Mouse (Mus musculus): ENCODE data around the gene Gm37240. TPM values are rescaled to one million over a fixed set of nuclear protein-coding genes. Genes with fewer than 3 reads are reported as not detected.

The Gm37240 gene
- polyA plus RNA-seq, 1 experiment = 0.53 TPM

GRCm38 (mm10) chr3:85917600-85917999 is 30.3 kb upstream of the Gm37240 start:
- TF ChIP-seq CTCF (IDR thresholded peaks at IDR 0.05; ENCODE audit: borderline replicate concordance, extremely low read depth, insufficient read depth, insufficient read length) (peak; percentile 68; the same call in 1 of the 2 replicates), POLR2A (IDR thresholded peaks at IDR 0.05; ENCODE audit: borderline replicate concordance, extremely low read depth, insufficient read depth, insufficient read length, poor library complexity, severe bottlenecking) (no peak)
- DNase-seq (ENCODE audit: low read depth) = peak; percentile 55

- TF ChIP-seq POLR2A (IDR thresholded peaks at IDR 0.05; ENCODE audit: borderline replicate concordance, extremely low read depth, insufficient read depth, insufficient read length, poor library complexity, severe bottlenecking) (no peak), CTCF (IDR thresholded peaks at IDR 0.05; ENCODE audit: borderline replicate concordance, extremely low read depth, insufficient read depth, insufficient read length) (no peak)
Measured at GRCm38 (mm10) chr3:85914806-85915205, 27.5 kb upstream of the Gm37240 start.

GRCm38 (mm10) chr3:85907136-85907535 is 19.8 kb upstream of the Gm37240 start:
- no peak for DNase-seq (ENCODE audit: low read depth)
- TF ChIP-seq POLR2A (IDR thresholded peaks at IDR 0.05; ENCODE audit: borderline replicate concordance, extremely low read depth, insufficient read depth, insufficient read length, poor library complexity, severe bottlenecking) (no peak), CTCF (IDR thresholded peaks at IDR 0.05; ENCODE audit: borderline replicate concordance, extremely low read depth, insufficient read depth, insufficient read length) (no peak)

More at GRCm38 (mm10) chr3:85914806-85915205, 27.5 kb upstream of the Gm37240 start:
- no peak for DNase-seq (ENCODE audit: low read depth)

GRCm38 (mm10) chr3:85904371-85904770 is 17.1 kb upstream of the Gm37240 start:
- TF ChIP-seq CTCF (IDR thresholded peaks at IDR 0.05; ENCODE audit: borderline replicate concordance, extremely low read depth, insufficient read depth, insufficient read length) (no peak), POLR2A (IDR thresholded peaks at IDR 0.05; ENCODE audit: borderline replicate concordance, extremely low read depth, insufficient read depth, insufficient read length, poor library complexity, severe bottlenecking) (no peak)
- DNase-seq (ENCODE audit: low read depth) = no peak

GRCm38 (mm10) chr3:85895020-85895419 is 7.7 kb upstream of the Gm37240 start:
- no peak for DNase-seq (ENCODE audit: low read depth)
- TF ChIP-seq CTCF (IDR thresholded peaks at IDR 0.05; ENCODE audit: borderline replicate concordance, extremely low read depth, insufficient read depth, insufficient read length) (no peak), POLR2A (IDR thresholded peaks at IDR 0.05; ENCODE audit: borderline replicate concordance, extremely low read depth, insufficient read depth, insufficient read length, poor library complexity, severe bottlenecking) (no peak)

- peak; percentile 7 for DNase-seq (ENCODE audit: low read depth)
- TF ChIP-seq CTCF (IDR thresholded peaks at IDR 0.05; ENCODE audit: borderline replicate concordance, extremely low read depth, insufficient read depth, insufficient read length) (no peak), POLR2A (IDR thresholded peaks at IDR 0.05; ENCODE audit: borderline replicate concordance, extremely low read depth, insufficient read depth, insufficient read length, poor library complexity, severe bottlenecking) (no peak)
Measured at GRCm38 (mm10) chr3:85891571-85891970, 4.3 kb upstream of the Gm37240 start.

- TF ChIP-seq CTCF (IDR thresholded peaks at IDR 0.05; ENCODE audit: borderline replicate concordance, extremely low read depth, insufficient read depth, insufficient read length) = no peak
- TF ChIP-seq POLR2A (IDR thresholded peaks at IDR 0.05; ENCODE audit: borderline replicate concordance, extremely low read depth, insufficient read depth, insufficient read length, poor library complexity, severe bottlenecking) = no peak
- peak; percentile 7 for DNase-seq (ENCODE audit: low read depth)
Measured at GRCm38 (mm10) chr3:85888221-85888671, 928 bp upstream of the Gm37240 start.

GRCm38 (mm10) chr3:85886636-85887238 is 581 bp downstream of the Gm37240 start:
- TF ChIP-seq CTCF (IDR thresholded peaks at IDR 0.05; ENCODE audit: borderline replicate concordance, extremely low read depth, insufficient read depth, insufficient read length) (no peak), POLR2A (IDR thresholded peaks at IDR 0.05; ENCODE audit: borderline replicate concordance, extremely low read depth, insufficient read depth, insufficient read length, poor library complexity, severe bottlenecking) (no peak)
- DNase-seq (ENCODE audit: low read depth) = no peak

GRCm38 (mm10) chr3:85885906-85886305 is 1.4 kb downstream of the Gm37240 start:
- TF ChIP-seq CTCF (IDR thresholded peaks at IDR 0.05; ENCODE audit: borderline replicate concordance, extremely low read depth, insufficient read depth, insufficient read length) (no peak), POLR2A (IDR thresholded peaks at IDR 0.05; ENCODE audit: borderline replicate concordance, extremely low read depth, insufficient read depth, insufficient read length, poor library complexity, severe bottlenecking) (no peak)
- DNase-seq (ENCODE audit: low read depth) = no peak

- DNase-seq (ENCODE audit: low read depth) = no peak
- no peak for TF ChIP-seq CTCF (IDR thresholded peaks at IDR 0.05; ENCODE audit: borderline replicate concordance, extremely low read depth, insufficient read depth, insufficient read length)
- TF ChIP-seq POLR2A (IDR thresholded peaks at IDR 0.05; ENCODE audit: borderline replicate concordance, extremely low read depth, insufficient read depth, insufficient read length, poor library complexity, severe bottlenecking) = no peak
Measured at GRCm38 (mm10) chr3:85880687-85881086, 6.6 kb downstream of the Gm37240 start.

GRCm38 (mm10) chr3:85880068-85880467 is 7.2 kb downstream of the Gm37240 start:
- DNase-seq (ENCODE audit: low read depth) = no peak
- TF ChIP-seq CTCF (IDR thresholded peaks at IDR 0.05; ENCODE audit: borderline replicate concordance, extremely low read depth, insufficient read depth, insufficient read length) (no peak), POLR2A (IDR thresholded peaks at IDR 0.05; ENCODE audit: borderline replicate concordance, extremely low read depth, insufficient read depth, insufficient read length, poor library complexity, severe bottlenecking) (no peak)

GRCm38 (mm10) chr3:85878911-85879310 is 8.4 kb downstream of the Gm37240 start:
- no peak for DNase-seq (ENCODE audit: low read depth)
- no peak for TF ChIP-seq POLR2A (IDR thresholded peaks at IDR 0.05; ENCODE audit: borderline replicate concordance, extremely low read depth, insufficient read depth, insufficient read length, poor library complexity, severe bottlenecking)
- TF ChIP-seq CTCF (IDR thresholded peaks at IDR 0.05; ENCODE audit: borderline replicate concordance, extremely low read depth, insufficient read depth, insufficient read length) = no peak
